Mouse (Mus musculus) ovary, adult 18-20 months (tissue): Measurements from ENCODE around the gene Etv6.

Source experiments
- DNase-seq: peaks from one replicate; pipeline ENCODE4 v3.0.0; 2022; ENCODE audit warnings: low spot score, mixed read lengths

Etv6 gene

DNA sequence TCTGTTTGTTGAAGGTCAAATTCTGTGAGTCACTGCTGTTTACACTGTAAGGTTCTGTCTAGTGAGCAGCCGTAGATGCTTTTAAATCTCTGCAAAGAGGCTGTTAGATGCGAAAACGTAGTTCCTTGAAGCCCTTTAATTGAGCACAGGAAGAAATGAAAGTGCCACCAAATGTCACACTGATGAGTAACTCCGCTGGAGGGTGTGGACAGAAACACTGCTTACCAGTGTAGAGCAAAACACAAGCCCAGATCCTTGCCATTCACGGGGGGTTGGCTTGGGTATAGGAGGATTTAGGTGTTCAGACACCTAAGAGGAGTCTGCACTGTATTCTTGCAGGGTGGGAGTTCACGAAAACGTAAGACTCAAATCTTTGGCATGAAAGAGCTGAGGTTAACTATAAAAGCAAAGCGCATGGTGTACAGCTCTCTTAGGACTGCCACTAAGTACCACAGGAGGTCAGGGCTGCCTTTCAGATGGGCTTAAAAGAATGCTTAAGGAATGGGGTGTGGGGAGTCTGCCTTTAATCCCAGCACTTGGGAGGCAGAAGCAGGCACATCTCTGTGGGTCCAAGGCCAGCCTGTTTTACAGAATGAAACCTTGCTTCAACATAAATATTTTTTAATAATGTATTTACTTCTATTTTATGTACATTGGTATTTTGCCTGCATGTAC, 216.7 kb downstream of the Etv6 start:
- DNase-seq: no peak

DNA sequence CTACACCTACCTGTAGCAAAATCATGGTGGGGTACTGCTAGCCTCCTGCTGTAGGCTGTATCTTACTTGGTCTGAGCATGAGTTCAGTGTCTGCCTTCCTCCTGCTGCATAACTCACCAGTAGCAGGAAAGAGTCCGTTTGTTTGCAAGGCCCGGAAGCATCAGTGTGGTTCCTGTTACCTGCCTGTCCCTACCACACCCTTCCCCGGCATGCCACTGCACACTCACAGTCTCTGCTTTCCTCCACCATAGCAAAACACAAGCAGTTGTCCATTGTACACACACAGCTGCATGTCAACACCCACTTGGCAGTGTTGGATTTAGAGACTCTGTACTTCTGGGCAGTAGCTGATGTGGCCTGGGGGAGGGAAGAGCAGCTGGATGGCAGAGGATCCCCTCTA, 220.9 kb downstream of the Etv6 start:
- DNase-seq: no peak

DNA sequence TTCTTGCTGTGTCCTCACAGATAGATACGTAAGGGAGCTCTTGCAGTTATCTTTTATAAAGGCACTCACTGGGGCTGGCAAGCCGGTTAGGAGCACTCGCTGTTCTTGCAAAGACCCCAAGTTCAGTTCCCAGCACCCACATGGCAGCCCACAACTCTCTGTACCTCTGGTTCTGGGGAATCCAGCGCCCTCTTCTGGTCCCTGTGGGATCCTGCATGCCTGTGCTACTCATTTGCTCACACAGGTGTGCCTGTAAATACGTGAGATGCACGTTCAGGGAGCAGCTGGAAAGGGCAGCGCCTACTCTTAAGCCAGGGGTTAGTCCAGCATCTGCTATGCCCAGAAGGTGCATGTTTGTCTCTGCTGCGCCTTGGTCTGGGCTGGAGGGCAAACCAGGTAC, 224.4 kb downstream of the Etv6 start:
- no peak for DNase-seq

DNA sequence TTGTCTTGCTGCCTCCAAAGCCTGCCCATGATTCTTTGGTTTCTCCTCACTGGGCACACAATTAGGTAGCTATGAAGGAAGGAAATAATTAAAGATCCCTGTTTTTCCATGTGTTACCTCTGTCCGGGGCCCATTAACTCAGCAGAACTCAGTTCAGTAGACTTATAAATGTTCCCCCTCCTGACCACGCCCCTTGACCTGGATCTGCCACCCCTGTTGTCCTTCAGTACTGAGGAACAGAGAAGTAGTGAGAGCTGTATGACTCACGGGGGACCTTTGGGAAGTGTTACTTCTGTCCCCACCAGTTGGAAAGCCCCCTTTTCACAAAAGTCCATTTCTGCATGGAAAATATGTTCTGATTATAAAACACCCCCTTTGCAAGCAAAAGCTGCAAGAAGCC, 226.4 kb downstream of the Etv6 start:
- peak; percentile 31 for DNase-seq

DNA sequence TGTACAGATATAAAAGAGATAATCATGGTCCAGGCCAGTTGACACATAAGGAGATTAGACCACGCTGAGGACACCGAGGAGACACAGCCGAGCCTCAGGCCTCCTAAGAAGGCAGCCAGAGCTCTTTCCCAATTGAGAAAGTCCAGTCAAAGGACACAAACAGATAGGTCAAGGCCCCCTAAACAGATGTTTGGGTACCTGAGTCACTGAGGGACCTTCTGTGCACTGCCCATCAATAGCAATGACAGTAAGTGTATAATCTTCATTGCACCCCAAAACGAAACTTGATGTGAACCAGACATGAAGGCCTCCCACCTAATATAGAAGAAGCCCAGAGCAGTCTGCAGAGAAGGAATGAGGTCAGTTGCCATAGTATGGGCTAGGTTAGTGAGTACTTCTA, 226.9 kb downstream of the Etv6 start:
- no peak for DNase-seq

GRCm38 (mm10) chr6:134262911-134263607, 227.6 kb downstream of the Etv6 start:
- no peak for DNase-seq

DNA sequence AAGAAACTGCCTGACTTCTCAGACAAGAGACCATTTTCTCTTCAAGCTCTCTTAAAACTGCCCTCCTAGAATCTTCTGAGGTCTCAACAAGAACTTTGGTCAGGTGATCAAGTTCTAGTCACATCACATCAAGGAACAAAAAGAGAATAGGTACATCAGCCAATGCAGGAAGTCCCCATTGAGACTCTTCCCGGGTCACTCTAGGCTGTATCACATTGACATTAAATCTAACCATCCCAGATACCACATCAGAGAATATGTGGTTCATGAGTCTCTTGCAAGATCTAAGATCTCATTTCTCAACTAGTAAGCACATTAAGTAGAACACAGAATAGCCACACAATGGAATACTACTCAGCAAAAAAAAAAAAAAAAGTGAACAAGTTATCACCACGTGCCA, 238.4 kb downstream of the Etv6 start:
- no peak for DNase-seq

DNA sequence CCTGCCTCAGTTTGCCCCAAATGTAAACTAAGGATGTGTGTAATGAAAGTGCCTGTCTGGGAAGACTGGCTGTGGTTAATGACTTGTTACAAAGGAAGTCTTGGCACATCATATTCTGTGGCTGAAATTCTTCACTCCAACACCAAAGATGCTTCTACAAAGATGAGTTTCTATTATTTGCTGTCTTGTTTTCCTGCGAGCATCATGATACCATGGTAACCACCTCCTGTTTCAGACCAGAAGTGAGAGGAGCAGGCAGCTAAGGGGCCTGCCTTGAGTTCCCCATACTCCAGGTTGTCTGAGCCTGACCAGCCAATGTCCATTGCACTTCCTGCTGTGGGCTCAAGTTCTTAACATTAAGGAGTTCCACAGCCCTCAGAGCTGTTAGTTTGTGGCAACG, 241.5 kb downstream of the Etv6 start:
- DNase-seq: no peak

- no peak for DNase-seq
Observed at GRCm38 (mm10) chr6:134282095-134282494, 246.6 kb downstream of the Etv6 start.

DNA sequence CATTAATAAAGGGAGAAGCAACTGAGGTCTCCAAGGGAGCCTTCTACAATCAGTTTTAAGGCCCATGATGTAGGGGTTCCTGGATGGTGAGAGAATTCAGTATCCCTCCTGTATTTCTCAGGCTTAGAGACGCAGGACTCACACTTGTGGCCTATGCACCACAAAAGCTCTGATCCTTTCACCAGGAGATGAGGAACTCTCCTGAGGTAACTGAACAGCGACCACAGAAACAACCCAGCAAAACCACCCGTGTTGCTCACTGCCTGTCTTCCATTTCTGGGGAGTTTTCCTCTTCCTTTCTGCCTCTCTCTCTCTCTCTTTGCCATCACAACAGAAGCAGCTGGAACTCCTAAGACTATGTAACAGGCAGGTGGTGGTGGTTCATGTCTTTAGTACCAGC, 256.3 kb downstream of the Etv6 start:
- no peak for DNase-seq

GRCm38 (mm10) chr6:134292404-134292803, 256.9 kb downstream of the Etv6 start:
- DNase-seq: no peak

GRCm38 (mm10) chr6:134293615-134294508, 258.4 kb downstream of the Etv6 start:
- DNase-seq: no peak

DNA sequence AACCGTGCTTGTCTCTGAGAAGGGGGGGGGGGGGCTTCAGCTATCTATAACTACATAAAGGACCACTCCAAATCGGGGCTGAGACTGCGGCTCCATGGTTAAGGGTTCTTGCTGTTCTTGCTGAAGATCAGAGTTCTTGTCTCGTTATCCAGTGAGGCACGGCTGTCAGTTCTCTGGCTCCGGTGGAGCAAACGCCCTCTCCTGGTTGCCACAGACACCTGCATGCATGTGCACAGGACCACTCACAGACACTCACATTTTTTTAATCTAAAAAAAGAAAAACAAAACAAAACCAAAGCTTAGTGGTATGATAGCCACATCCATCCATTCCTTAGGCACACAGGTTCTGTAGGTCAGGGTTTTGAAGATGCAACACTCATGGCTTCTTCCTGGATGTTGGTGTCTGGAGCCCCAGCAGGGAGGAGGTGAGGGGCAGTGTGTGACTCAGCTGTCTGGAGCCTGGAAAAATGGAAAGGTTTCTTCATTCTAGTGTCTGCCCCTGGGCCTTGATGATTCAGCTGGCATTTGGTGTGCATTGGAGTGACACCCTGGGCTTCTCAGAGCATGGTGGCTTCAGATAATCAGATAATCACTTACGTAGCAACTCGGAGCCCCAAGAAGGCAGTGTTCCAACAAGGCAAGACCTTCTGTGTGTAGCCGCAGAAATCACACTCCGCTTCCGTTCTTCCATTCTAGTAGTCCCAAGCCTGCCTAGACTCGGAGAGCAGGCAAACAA, 262.6 kb downstream of the Etv6 start:
- no peak for DNase-seq

DNA sequence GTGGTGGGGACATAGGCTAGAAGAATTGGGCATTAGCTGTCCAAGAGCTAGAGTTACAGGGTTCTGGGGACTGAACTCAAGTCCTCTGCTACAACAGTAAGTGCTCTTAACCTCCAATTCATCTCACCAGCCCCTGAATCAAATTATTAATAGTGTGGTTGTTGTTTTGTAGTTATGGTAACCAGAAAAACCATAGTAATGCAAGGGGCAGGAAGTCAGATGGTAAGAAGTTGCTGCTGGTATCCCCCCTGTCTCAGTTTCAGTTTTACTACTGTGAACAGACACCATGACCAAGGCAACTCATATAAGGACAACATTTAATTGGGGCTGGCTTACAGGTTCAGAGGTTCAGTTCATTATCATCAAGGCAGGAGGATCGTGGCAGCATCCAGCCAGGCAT, 266.5 kb downstream of the Etv6 start:
- DNase-seq: no peak

DNA sequence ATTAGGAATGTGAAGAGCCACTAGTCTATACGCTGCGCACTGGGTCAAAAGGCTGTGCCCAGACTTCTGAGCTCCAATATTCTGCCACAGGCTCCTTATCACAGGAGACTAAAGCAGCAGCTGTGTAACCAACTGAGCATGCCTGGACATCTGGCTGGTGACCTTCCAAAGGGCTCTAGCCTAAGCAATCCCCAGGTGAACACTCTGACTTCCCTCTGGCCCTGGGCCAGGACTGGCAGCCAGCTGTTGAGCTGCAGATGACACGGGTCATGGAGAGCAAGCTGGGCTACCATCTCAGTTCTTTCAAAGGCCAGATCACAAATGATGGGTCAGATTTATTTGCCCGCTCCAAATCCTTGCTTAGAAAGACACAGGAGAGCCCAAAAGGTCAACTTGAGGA, 275.8 kb downstream of the Etv6 start:
- no peak for DNase-seq

DNA sequence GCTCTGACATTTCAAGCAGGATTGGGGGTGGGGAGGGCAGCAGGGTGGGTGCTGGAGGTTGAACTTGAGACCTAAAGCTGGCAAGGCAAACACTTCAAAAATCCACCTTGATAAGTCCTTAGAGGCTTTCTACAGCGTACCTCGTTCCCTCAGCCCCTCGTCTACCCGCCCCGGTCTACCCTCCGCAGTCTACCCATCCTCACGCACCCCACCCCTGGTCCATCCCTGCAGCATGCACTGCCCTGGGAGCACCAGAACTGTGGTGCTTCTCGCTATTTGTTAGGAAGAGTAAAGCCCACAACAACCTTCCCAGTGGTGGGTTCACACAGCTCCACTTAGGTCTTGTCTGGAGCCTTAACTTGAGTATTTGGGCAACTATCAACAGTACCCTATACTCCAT, 277.1 kb downstream of the Etv6 start:
- DNase-seq: no peak

DNA sequence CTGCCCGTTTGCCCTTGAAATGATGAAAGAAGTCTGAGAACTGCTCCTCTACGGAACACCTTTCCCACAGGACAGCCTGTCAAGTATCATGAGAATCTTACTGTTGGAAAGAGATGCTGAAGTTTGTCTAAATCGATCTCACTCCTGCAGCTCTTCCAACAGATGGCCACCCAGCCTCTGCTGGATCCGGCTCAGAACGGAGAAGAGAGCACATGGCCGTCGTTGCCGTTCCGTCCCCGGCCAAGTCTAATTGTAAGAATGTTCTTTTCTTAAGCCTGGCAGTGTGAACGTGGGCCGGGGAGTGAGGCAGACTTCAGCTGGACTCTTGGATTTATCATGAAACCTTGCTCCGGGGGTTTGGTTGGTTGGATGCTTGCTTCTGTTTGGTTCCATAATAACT, 281.9 kb downstream of the Etv6 start:
- DNase-seq: no peak
